Mouse (Mus musculus): ENCODE data around the gene Lrrk1. TPM values are rescaled to one million over a fixed set of nuclear protein-coding genes. Genes with fewer than 3 reads are reported as not detected.

Lrrk1 gene
- polyA plus RNA-seq, 1 experiment from 2014 or later, result 6.7 TPM

DNA sequence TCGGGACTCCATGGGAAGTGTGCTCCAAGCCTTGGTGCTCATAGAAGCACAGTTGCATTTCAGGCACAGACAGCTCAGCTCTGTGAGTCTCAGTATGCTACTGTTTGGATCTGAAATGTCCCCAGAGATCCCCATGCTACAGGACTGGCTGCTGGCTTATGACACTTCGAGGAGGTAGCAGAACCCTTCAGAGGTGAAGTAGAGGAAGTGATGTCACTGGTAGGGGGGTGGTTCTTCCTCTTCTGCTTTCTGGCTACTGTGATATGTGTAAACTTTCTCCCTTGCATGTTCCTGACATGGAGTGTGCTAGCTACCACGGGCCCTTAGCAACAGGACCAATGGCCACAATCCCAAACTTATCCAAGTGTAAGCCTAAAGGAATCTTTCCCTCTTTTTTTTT, 162.3 kb downstream of the Lrrk1 start:
- Histone ChIP-seq H3K9me3 (replicated peaks; ENCODE audit: control insufficient read depth, low read length) (no peaks in the 10 kb centered on the region), H3K9ac (ENCODE audit: low read depth, low read length) (no peak overlapping the region), H3K36me3 (ENCODE audit: control insufficient read depth, insufficient read depth) (no peaks in the 10 kb centered on the region), H3K4me2 (ENCODE audit: low read depth, low read length) (no peak overlapping the region), H3K4me3 (ENCODE audit: low read depth, low read length) (no peak overlapping the region), H3K27me3 (ENCODE audit: control insufficient read depth, insufficient read depth, low read depth, low read length) (no peaks in the 10 kb centered on the region), H3K27ac (ENCODE audit: low read length) (no peak overlapping the region), H3K4me1 (ENCODE audit: control insufficient read depth, low read depth, low read length) (peaks cover 9% of the 10 kb centered on the region)
- WGBS (ENCODE audit: insufficient replicate concordance), result 29% methylated on average over 3 of the region's 3 CpGs
- no peak for ATAC-seq (ENCODE audit: low read depth)

DNA sequence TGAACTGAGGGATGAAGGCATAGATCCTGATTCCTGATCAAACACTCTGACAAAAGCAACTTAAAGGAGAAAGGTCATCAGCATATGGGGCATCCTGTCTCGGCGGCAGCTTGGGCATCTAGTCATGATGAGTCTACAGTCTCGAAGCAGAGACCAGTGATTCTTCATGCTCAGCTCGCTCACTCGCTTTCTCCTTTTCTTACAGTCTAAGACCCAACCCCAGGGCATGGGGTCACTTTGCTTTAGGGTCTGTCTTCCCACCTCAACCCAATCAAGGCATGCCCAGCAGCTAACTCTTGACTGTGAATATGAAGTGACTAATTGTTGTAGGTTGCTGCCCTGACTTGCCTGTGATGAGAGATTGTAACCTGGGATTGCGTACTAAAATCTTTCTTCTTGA, 163.6 kb downstream of the Lrrk1 start:
- H3K4me2 ChIP-seq (ENCODE audit: low read depth, low read length), result no peak overlapping the region
- H3K27me3 ChIP-seq (ENCODE audit: control insufficient read depth, insufficient read depth, low read depth, low read length), result no peaks in the 10 kb centered on the region
- no peak overlapping the region for H3K9ac ChIP-seq (ENCODE audit: low read depth, low read length)
- H3K27ac ChIP-seq (ENCODE audit: low read length), result no peak overlapping the region
- peaks cover 5% of the 10 kb centered on the region for H3K4me1 ChIP-seq (ENCODE audit: control insufficient read depth, low read depth, low read length)
- H3K9me3 ChIP-seq (replicated peaks; ENCODE audit: control insufficient read depth, low read length), result no peaks in the 10 kb centered on the region
- H3K4me3 ChIP-seq (ENCODE audit: low read depth, low read length), result no peak overlapping the region
- H3K36me3 ChIP-seq (ENCODE audit: control insufficient read depth, insufficient read depth), result no peaks in the 10 kb centered on the region
- ATAC-seq (ENCODE audit: low read depth), result no peak
- 88% methylated on average over 6 of the region's 6 CpGs for WGBS (ENCODE audit: insufficient replicate concordance)

DNA sequence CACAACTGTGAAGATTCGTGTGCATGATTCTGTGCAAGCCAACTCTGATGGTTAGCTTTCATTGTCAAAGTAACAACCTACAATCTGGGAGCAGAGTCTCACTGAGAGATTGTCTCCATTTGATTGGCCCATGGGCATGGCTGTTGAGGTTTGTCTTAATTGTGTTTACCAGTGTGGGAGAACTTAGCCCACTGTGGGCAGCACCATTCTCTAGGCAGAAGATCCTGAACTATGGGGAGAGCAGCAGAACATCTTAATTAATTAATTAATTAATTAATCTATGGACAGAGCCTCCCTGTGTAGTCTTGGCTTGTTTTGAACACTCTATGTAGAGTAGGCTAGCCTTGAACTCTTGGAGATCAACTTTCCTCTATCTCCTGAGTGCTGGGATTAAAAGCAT, 164.4 kb downstream of the Lrrk1 start:
- WGBS (ENCODE audit: insufficient replicate concordance), result 80% methylated on average over 1 of the region's 1 CpGs
- Histone ChIP-seq H3K4me3 (ENCODE audit: low read depth, low read length) (no peak overlapping the region), H3K36me3 (ENCODE audit: control insufficient read depth, insufficient read depth) (no peaks in the 10 kb centered on the region), H3K9me3 (replicated peaks; ENCODE audit: control insufficient read depth, low read length) (no peaks in the 10 kb centered on the region), H3K27me3 (ENCODE audit: control insufficient read depth, insufficient read depth, low read depth, low read length) (no peaks in the 10 kb centered on the region), H3K9ac (ENCODE audit: low read depth, low read length) (no peak overlapping the region), H3K27ac (ENCODE audit: low read length) (no peak overlapping the region), H3K4me1 (ENCODE audit: control insufficient read depth, low read depth, low read length) (peaks cover 5% of the 10 kb centered on the region), H3K4me2 (ENCODE audit: low read depth, low read length) (no peak overlapping the region)
- ATAC-seq (ENCODE audit: low read depth), result no peak

- H3K36me3 ChIP-seq (ENCODE audit: control insufficient read depth, insufficient read depth), result no peaks in the 10 kb centered on the region
- no peak for ATAC-seq (ENCODE audit: low read depth)
- no peaks in the 10 kb centered on the region for H3K27me3 ChIP-seq (ENCODE audit: control insufficient read depth, insufficient read depth, low read depth, low read length)
- no peak overlapping the region for H3K9ac ChIP-seq (ENCODE audit: low read depth, low read length)
- WGBS (ENCODE audit: insufficient replicate concordance), result 60% methylated on average over 8 of the region's 8 CpGs
- no peak overlapping the region for H3K4me2 ChIP-seq (ENCODE audit: low read depth, low read length)
- H3K4me3 ChIP-seq (ENCODE audit: low read depth, low read length), result no peak overlapping the region
- H3K27ac ChIP-seq (ENCODE audit: low read length), result no peak overlapping the region
- H3K4me1 ChIP-seq (ENCODE audit: control insufficient read depth, low read depth, low read length), result peaks cover 7% of the 10 kb centered on the region
- no peaks in the 10 kb centered on the region for H3K9me3 ChIP-seq (replicated peaks; ENCODE audit: control insufficient read depth, low read length)
These were observed 165.5 kb downstream of the Lrrk1 start for GRCm38 (mm10) chr7:66222621-66223091.

DNA sequence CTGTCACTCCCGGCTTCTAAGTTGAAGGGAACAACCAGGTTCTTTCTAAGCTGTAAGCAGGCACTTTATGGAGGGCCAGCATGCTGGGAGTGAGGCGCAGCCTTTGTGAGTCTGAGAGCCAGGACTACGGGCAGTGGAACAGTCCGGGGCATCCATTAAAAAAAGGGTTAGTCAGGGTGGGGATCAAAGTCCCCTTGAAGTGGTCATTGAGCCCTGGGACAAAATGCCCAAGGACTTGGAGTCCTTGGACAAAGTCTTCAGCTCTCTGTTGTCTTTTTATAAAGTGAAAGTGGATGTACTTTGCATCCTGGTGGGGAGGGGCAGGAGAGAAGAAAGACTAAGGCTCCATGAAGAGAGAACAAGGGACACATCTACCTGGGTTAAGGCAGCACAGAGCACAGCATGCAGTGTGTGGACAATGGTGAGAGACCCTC, 168.3 kb downstream of the Lrrk1 start:
- Histone ChIP-seq H3K9ac (ENCODE audit: low read depth, low read length) (no peak overlapping the region), H3K4me3 (ENCODE audit: low read depth, low read length) (no peak overlapping the region), H3K9me3 (replicated peaks; ENCODE audit: control insufficient read depth, low read length) (no peaks in the 10 kb centered on the region), H3K27me3 (ENCODE audit: control insufficient read depth, insufficient read depth, low read depth, low read length) (no peaks in the 10 kb centered on the region), H3K36me3 (ENCODE audit: control insufficient read depth, insufficient read depth) (no peaks in the 10 kb centered on the region), H3K4me1 (ENCODE audit: control insufficient read depth, low read depth, low read length) (peaks cover 7% of the 10 kb centered on the region), H3K27ac (ENCODE audit: low read length) (no peak overlapping the region), H3K4me2 (ENCODE audit: low read depth, low read length) (no peak overlapping the region)
- no peak for ATAC-seq (ENCODE audit: low read depth)
- WGBS (ENCODE audit: insufficient replicate concordance), result 70% methylated on average over 4 of the region's 4 CpGs

- Histone ChIP-seq H3K9ac (ENCODE audit: low read depth, low read length) (no peak overlapping the region), H3K4me1 (ENCODE audit: control insufficient read depth, low read depth, low read length) (peaks cover 7% of the 10 kb centered on the region), H3K9me3 (replicated peaks; ENCODE audit: control insufficient read depth, low read length) (no peaks in the 10 kb centered on the region), H3K27me3 (ENCODE audit: control insufficient read depth, insufficient read depth, low read depth, low read length) (no peaks in the 10 kb centered on the region), H3K4me2 (ENCODE audit: low read depth, low read length) (no peak overlapping the region), H3K27ac (ENCODE audit: low read length) (peak overlapping the region; percentile 65), H3K36me3 (ENCODE audit: control insufficient read depth, insufficient read depth) (no peaks in the 10 kb centered on the region), H3K4me3 (ENCODE audit: low read depth, low read length) (no peak overlapping the region)
- no peak for ATAC-seq (ENCODE audit: low read depth)
- 64% methylated on average over 4 of the region's 4 CpGs for WGBS (ENCODE audit: insufficient replicate concordance)
These were observed 168.9 kb downstream of the Lrrk1 start for GRCm38 (mm10) chr7:66219028-66219793.

GRCm38 (mm10) chr7:66218193-66219014, 169.7 kb downstream of the Lrrk1 start:
- 32% methylated on average over 9 of the region's 9 CpGs for WGBS (ENCODE audit: insufficient replicate concordance)
- Histone ChIP-seq H3K36me3 (ENCODE audit: control insufficient read depth, insufficient read depth) (no peaks in the 10 kb centered on the region), H3K4me2 (ENCODE audit: low read depth, low read length) (no peak overlapping the region), H3K9ac (ENCODE audit: low read depth, low read length) (no peak overlapping the region), H3K27me3 (ENCODE audit: control insufficient read depth, insufficient read depth, low read depth, low read length) (no peaks in the 10 kb centered on the region), H3K4me1 (ENCODE audit: control insufficient read depth, low read depth, low read length) (peaks cover 7% of the 10 kb centered on the region), H3K4me3 (ENCODE audit: low read depth, low read length) (no peak overlapping the region), H3K27ac (ENCODE audit: low read length) (peak overlapping the region; percentile 65), H3K9me3 (replicated peaks; ENCODE audit: control insufficient read depth, low read length) (no peaks in the 10 kb centered on the region)
- peak; percentile 41; the same call in 1 of the 2 replicates for ATAC-seq (ENCODE audit: low read depth)

- no peak overlapping the region for H3K4me2 ChIP-seq (ENCODE audit: low read depth, low read length)
- H3K27ac ChIP-seq (ENCODE audit: low read length), result no peak overlapping the region; the same call in 1 of the 2 replicates
- no peaks in the 10 kb centered on the region for H3K36me3 ChIP-seq (ENCODE audit: control insufficient read depth, insufficient read depth)
- WGBS (ENCODE audit: insufficient replicate concordance), result 62% methylated on average over 7 of the region's 7 CpGs
- no peak overlapping the region for H3K9ac ChIP-seq (ENCODE audit: low read depth, low read length)
- no peaks in the 10 kb centered on the region for H3K27me3 ChIP-seq (ENCODE audit: control insufficient read depth, insufficient read depth, low read depth, low read length)
- H3K4me3 ChIP-seq (ENCODE audit: low read depth, low read length), result no peak overlapping the region
- H3K9me3 ChIP-seq (replicated peaks; ENCODE audit: control insufficient read depth, low read length), result no peaks in the 10 kb centered on the region
- H3K4me1 ChIP-seq (ENCODE audit: control insufficient read depth, low read depth, low read length), result peaks cover 5% of the 10 kb centered on the region
- no peak for ATAC-seq (ENCODE audit: low read depth)
These were observed 170.5 kb downstream of the Lrrk1 start for GRCm38 (mm10) chr7:66217531-66218094.

All from liver, embryonic 16.5 days (tissue).